Mouse (Mus musculus): ENCODE results near the gene Abca15.

DNA sequence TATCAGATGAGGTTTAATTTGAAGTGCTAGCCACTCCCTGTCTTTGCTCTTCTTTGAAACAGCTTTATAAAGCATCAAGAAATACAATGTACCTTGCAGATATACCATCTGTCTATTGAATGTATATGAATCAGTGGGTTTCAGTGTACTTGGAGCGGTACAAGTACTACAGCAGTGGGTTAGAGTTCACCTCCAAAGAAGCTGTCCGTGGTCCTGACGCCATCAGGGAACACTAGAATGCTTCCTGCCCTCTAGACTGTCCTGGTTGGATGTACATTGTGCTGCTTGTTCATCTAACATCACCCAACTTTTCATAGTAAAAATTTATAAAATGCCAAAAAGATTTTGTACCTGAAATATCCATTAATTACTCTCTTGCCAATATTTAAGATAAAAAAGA lies 98.2 kb downstream of the Abca15 start:
- no peak for TF ChIP-seq CTCF (IDR thresholded peaks at IDR 0.05; ENCODE audit: borderline replicate concordance, control insufficient read depth, extremely low read depth, insufficient read depth, low read length, poor library complexity)
- TF ChIP-seq POLR2A (IDR thresholded peaks at IDR 0.05; ENCODE audit: control insufficient read depth, extremely low read depth, insufficient read depth, low read length, poor library complexity) = no peak
